Mouse (Mus musculus) ES-Bruce4 (cell line): ENCODE measurements around the gene Strn4.

Experiments used
- CTCF ChIP-seq: IDR thresholded peaks from one replicate; pipeline ENCODE4 v1.8.1; 2011; ENCODE audit warnings: low read depth, low read length
- EP300 ChIP-seq: IDR thresholded peaks from 2 replicates; pipeline ENCODE4 v1.6.1; 2011; ENCODE audit warnings: low read depth, low read length; ENCODE audit not compliant: insufficient read depth
- POLR2A ChIP-seq: IDR thresholded peaks from one replicate; pipeline ENCODE4 v1.8.1; 2011; ENCODE audit warnings: low read length; ENCODE audit not compliant: insufficient read depth

GRCm38 (mm10) chr7:16873392-16873791, 57.7 kb downstream of the Strn4 start:
- TF ChIP-seq CTCF (no peak), EP300 (no peak), POLR2A (no peak)
